Mouse (Mus musculus) limb, embryonic 10.5 days (tissue): Measurements from ENCODE around the gene Tcf25. TPM values are rescaled to one million over a fixed set of nuclear protein-coding genes. Genes with fewer than 3 reads are reported as not detected.
"Not testable (repeated sequence)": the region's sequence is repeated elsewhere in the genome, so short reads cannot be mapped to it uniquely, and the experiment has no call there.

Experiments used
- DNase-seq: peaks from one replicate; pipeline ENCODE4 v3.0.0-alpha.2; 2017; ENCODE audit warnings: low spot score
- H3K27ac ChIP-seq: fragments of 300-500 bp; sonication (generic); 2 replicates; pipeline ENCODE4 v1.5.1; 2016; ENCODE audit warnings: mild to moderate bottlenecking
- H3K27me3 ChIP-seq: fragments of 300-500 bp; sonication (generic); 2 replicates; pipeline ENCODE4 v1.6.1; 2016; ENCODE audit warnings: low read depth, mild to moderate bottlenecking; ENCODE audit not compliant: poor library complexity, severe bottlenecking
- H3K36me3 ChIP-seq: fragments of 300-500 bp; sonication (generic); 2 replicates; pipeline ENCODE4 v1.6.1; 2016; ENCODE audit warnings: mild to moderate bottlenecking, moderate library complexity
- H3K4me1 ChIP-seq: fragments of 300-500 bp; sonication (generic); 2 replicates; pipeline ENCODE4 v1.6.1; 2016
- H3K4me3 ChIP-seq: fragments of 300-500 bp; sonication (generic); 2 replicates; pipeline ENCODE4 v1.5.1; 2016; ENCODE audit warnings: mild to moderate bottlenecking, moderate library complexity
- H3K9me3 ChIP-seq: fragments of 300-500 bp; sonication (generic); replicated peaks from 2 replicates; pipeline ENCODE4 v1.6.1; 2016; ENCODE audit warnings: mild to moderate bottlenecking
- WGBS: fragments of 180-500 bp; shearing (Covaris S2); methylation state at CpG from one replicate; pipeline ENCODE4 v1.1.7; 2016; 5-methylcytosine and 5-hydroxymethylcytosine counted together
- polyA plus RNA-seq: library from polyadenylated mRNA; unstranded; fragments of >200 nt; fragmentation: Nextera tagmentation; extraction: Ambion mirVana; gene quantifications from 2 replicates; pipeline ENCODE4 v1.2.1, GENCODE M21; 2016

Gene Tcf25
- polyA plus RNA-seq, 1 experiment from 2014 or later, result 138 TPM

DNA sequence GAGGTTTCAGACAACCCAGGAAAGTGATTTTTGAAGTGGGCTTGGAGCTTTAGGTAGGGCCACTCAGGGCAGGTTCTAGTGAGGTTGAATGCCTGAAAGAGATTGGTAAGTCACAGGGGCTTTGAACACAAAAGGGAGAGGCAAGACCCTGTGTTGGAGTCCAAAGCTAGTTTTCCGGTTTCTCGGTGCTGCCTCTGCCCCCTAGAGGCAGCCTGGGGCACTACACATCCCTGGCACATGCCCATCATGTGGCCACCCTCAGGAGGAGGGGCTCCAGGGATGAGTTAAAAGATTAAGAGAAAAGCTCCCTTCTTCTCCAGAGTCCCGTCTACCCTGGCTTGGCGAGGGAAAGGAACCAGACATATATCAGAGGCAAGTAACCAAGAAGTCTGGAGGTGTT is 33.2 kb downstream of the Tcf25 start, which contains the start of gene Mc1r:
Gene Mc1r (plus strand): TSS at position 322 of the 400 bp plus-strand sequence.
- peak; percentile 68 for DNase-seq
- H3K4me1 ChIP-seq, result peaks cover 17% of the 10 kb centered on the region
- H3K36me3 ChIP-seq, result peaks cover 18% of the 10 kb centered on the region
- H3K4me3 ChIP-seq, result no peak within 1 kb of the TSS
- peaks cover 43% of the 10 kb centered on the region for H3K27me3 ChIP-seq
- 12% methylated on average over 4 of the region's 4 CpGs for WGBS
- no peak within 1 kb of the TSS for H3K27ac ChIP-seq
- H3K9me3 ChIP-seq, result no peaks in the 10 kb centered on the region

DNA sequence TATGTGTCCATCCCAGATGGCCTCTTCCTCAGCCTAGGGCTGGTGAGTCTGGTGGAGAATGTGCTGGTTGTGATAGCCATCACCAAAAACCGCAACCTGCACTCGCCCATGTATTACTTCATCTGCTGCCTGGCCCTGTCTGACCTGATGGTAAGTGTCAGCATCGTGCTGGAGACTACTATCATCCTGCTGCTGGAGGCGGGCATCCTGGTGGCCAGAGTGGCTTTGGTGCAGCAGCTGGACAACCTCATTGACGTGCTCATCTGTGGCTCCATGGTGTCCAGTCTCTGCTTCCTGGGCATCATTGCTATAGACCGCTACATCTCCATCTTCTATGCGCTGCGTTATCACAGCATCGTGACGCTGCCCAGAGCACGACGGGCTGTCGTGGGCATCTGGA is 34.1 kb downstream of the Tcf25 start:
- Histone ChIP-seq H3K4me1 (peaks cover 25% of the 10 kb centered on the region), H3K9me3 (no peaks in the 10 kb centered on the region), H3K27ac (no peak overlapping the region), H3K4me3 (no peak overlapping the region), H3K36me3 (peaks cover 10% of the 10 kb centered on the region), H3K27me3 (peaks cover 52% of the 10 kb centered on the region)
- DNase-seq, result no peak
- WGBS, result 90% methylated on average over 13 of the region's 13 CpGs

- Histone ChIP-seq H3K9me3 (no peaks in the 10 kb centered on the region), H3K4me1 (peaks cover 30% of the 10 kb centered on the region), H3K27me3 (peaks cover 64% of the 10 kb centered on the region), H3K27ac (no peak overlapping the region), H3K36me3 (no peaks in the 10 kb centered on the region), H3K4me3 (no peak overlapping the region)
- WGBS, result 78% methylated on average over 9 of the region's 9 CpGs
- no peak for DNase-seq
Measured at GRCm38 (mm10) chr8:123408586-123409544, 35.3 kb downstream of the Tcf25 start.

DNA sequence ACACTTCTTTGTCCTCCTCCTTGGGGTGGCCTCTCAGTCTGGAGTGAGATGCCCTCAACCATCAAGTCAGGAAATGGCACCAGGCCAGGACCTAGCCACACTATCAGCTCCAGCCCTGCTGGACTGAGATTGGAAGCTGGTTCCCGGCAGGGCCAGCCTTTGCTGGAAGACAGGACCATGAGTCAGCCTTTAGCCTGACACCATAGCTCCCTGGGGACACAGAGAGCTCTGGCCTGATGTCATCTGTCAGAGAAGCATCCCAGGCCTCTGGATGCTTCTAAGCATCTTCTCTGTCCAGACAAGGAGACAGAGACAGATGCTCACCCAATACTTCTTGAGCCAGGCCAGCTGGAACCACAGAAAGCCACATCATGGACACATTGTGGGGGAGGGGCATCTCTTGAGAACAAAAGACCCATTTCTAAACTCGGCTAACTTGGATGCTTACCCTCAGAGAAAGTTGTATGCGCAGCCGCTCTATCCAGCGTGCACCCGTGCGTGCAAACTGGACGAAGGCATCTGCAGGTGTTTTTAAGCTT is 36.6 kb downstream of the Tcf25 start:
- 79% methylated on average over 8 of the region's 8 CpGs for WGBS
- no peak for DNase-seq
- Histone ChIP-seq H3K9me3 (no peaks in the 10 kb centered on the region), H3K36me3 (no peaks in the 10 kb centered on the region), H3K4me3 (no peak overlapping the region), H3K27me3 (peaks cover 69% of the 10 kb centered on the region), H3K4me1 (peaks cover 24% of the 10 kb centered on the region), H3K27ac (no peak overlapping the region)

GRCm38 (mm10) chr8:123410788-123411187 is 37.2 kb downstream of the Tcf25 start:
- peaks cover 69% of the 10 kb centered on the region for H3K27me3 ChIP-seq

GRCm38 (mm10) chr8:123411246-123411645 is 37.7 kb downstream of the Tcf25 start, which contains the start of gene Tubb3:
Gene Tubb3, plus strand, starts transcription at chr8:123411424.
- WGBS, result under 1% methylated on average over 29 of the region's 29 CpGs
- Histone ChIP-seq H3K27ac (no peak within 1 kb of the TSS), H3K4me3 (peak within 1 kb of the TSS; percentile 47), H3K27me3 (peaks cover 69% of the 10 kb centered on the region), H3K9me3 (no peaks in the 10 kb centered on the region), H3K36me3 (no peaks in the 10 kb centered on the region), H3K4me1 (peaks cover 24% of the 10 kb centered on the region)
- peak; percentile 67 for DNase-seq

More at GRCm38 (mm10) chr8:123410788-123411187, 37.2 kb downstream of the Tcf25 start:
- WGBS, result 9% methylated on average over 11 of the region's 11 CpGs
- H3K4me3 ChIP-seq, result peak overlapping the region; percentile 47
- H3K9me3 ChIP-seq, result no peaks in the 10 kb centered on the region
- no peak overlapping the region for H3K27ac ChIP-seq
- no peak for DNase-seq
- peaks cover 24% of the 10 kb centered on the region for H3K4me1 ChIP-seq
- no peaks in the 10 kb centered on the region for H3K36me3 ChIP-seq

- no peaks in the 10 kb centered on the region for H3K36me3 ChIP-seq
- 9% methylated on average over 16 of the region's 16 CpGs for WGBS
- H3K27me3 ChIP-seq, result peaks cover 69% of the 10 kb centered on the region
- peak overlapping the region; percentile 47 for H3K4me3 ChIP-seq
- peaks cover 24% of the 10 kb centered on the region for H3K4me1 ChIP-seq
- no peaks in the 10 kb centered on the region for H3K9me3 ChIP-seq
- no peak overlapping the region for H3K27ac ChIP-seq
- DNase-seq, result no peak
Measured at GRCm38 (mm10) chr8:123411781-123412327, 38.3 kb downstream of the Tcf25 start.

DNA sequence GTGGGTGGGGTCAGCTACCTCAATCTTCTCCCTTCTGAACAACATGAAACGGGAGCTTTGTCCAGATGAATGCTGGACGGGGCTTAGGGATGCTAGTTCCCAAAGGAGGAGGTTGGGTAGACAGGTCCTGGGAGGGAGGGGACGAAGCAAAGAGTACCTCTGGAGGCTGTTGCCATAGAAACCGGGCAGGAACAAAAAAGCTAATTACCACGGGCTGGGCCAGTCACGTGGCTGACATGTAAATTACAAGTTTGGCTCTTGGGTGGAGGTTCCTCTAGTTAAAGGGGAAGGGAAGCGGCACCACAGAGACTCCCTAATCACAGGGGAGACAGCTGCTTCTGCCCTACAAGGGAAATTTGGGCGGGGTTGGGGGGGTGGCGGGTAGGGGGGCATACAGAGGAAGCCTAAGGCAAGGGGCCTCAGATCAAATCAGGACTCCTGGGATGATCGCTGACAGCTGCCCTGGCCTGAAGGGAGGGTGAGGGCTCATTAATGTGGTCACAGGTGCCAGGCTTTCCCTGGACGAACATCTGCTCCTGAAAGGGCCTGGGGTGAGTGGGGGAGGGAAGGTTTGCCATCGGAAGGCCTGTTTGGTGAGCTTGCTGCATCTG is 39.1 kb downstream of the Tcf25 start:
- under 1% methylated on average over 12 of the region's 12 CpGs for WGBS
- H3K4me3 ChIP-seq, result peak overlapping the region; percentile 9; the same call in 1 of the 2 replicates
- no peak for DNase-seq
- no peak overlapping the region for H3K27ac ChIP-seq
- H3K9me3 ChIP-seq, result no peaks in the 10 kb centered on the region
- no peaks in the 10 kb centered on the region for H3K36me3 ChIP-seq
- H3K27me3 ChIP-seq, result peaks cover 67% of the 10 kb centered on the region
- H3K4me1 ChIP-seq, result peaks cover 24% of the 10 kb centered on the region

GRCm38 (mm10) chr8:123414255-123414654 is 40.7 kb downstream of the Tcf25 start:
- no peak overlapping the region for H3K27ac ChIP-seq
- peaks cover 24% of the 10 kb centered on the region for H3K4me1 ChIP-seq
- H3K9me3 ChIP-seq, result no peaks in the 10 kb centered on the region
- WGBS, result 13% methylated on average over 9 of the region's 9 CpGs
- no peaks in the 10 kb centered on the region for H3K36me3 ChIP-seq
- H3K27me3 ChIP-seq, result peaks cover 51% of the 10 kb centered on the region
- H3K4me3 ChIP-seq, result no peak overlapping the region
- DNase-seq, result peak; percentile 83

GRCm38 (mm10) chr8:123414997-123415696 is 41.6 kb downstream of the Tcf25 start:
- H3K27ac ChIP-seq, DNase-seq, H3K4me3 ChIP-seq, H3K36me3 ChIP-seq, H3K9me3 ChIP-seq: not testable (repeated sequence)
- Histone ChIP-seq H3K27me3 (peaks cover 42% of the 10 kb centered on the region), H3K4me1 (peaks cover 24% of the 10 kb centered on the region)
- 82% methylated on average over 5 of the region's 5 CpGs for WGBS

GRCm38 (mm10) chr8:123415967-123416943 is 42.7 kb downstream of the Tcf25 start:
- Histone ChIP-seq H3K4me3 (no peak overlapping the region), H3K4me1 (peaks cover 18% of the 10 kb centered on the region)

More at GRCm38 (mm10) chr8:123415967-123416943, 42.7 kb downstream of the Tcf25 start:
- 87% methylated on average over 8 of the region's 8 CpGs for WGBS
- Histone ChIP-seq H3K27ac (no peak overlapping the region), H3K27me3 (peaks cover 33% of the 10 kb centered on the region), H3K9me3 (no peaks in the 10 kb centered on the region), H3K36me3 (no peaks in the 10 kb centered on the region)
- DNase-seq, result no peak
